Mouse (Mus musculus) neural tube, embryonic 11.5 days (tissue): Measurements from ENCODE around the gene Inafm2. TPM values are rescaled to one million over a fixed set of nuclear protein-coding genes. Genes with fewer than 3 reads are reported as not detected.

Experiments
- ATAC-seq: fragments of 200-750 bp; cut with Nextera tagmentation; 2 replicates; pipeline ENCODE4 v1.8.0; 2017; ENCODE audit warnings: moderate number of reproducible peaks, mild to moderate bottlenecking, moderate TSS enrichment, moderate library complexity; ENCODE audit not compliant: insufficient read depth, low FRiP score, low TSS enrichment
- DNase-seq: peaks from one replicate; pipeline ENCODE4 v3.0.0-alpha.2; 2015; ENCODE audit warnings: low spot score
- H3K27ac ChIP-seq: fragments of 300-500 bp; sonication (generic); 2 replicates; pipeline ENCODE4 v1.5.1; 2014; ENCODE audit warnings: low read depth, mild to moderate bottlenecking, low read length
- H3K27me3 ChIP-seq: fragments of 300-500 bp; sonication (generic); 2 replicates; pipeline ENCODE4 v1.6.1; 2014; ENCODE audit warnings: mild to moderate bottlenecking, low read length, mixed read lengths; ENCODE audit not compliant: control insufficient read depth, insufficient read depth
- H3K36me3 ChIP-seq: fragments of 300-500 bp; sonication (generic); 2 replicates; pipeline ENCODE4 v1.6.1; 2014; ENCODE audit warnings: mild to moderate bottlenecking, low read length, moderate library complexity, mixed read lengths; ENCODE audit not compliant: control insufficient read depth, insufficient read depth
- H3K4me1 ChIP-seq: fragments of 300-500 bp; sonication (generic); 2 replicates; pipeline ENCODE4 v1.6.1; 2014; ENCODE audit warnings: low read length, mixed read lengths; ENCODE audit not compliant: control insufficient read depth, insufficient read depth
- H3K4me2 ChIP-seq: fragments of 300-500 bp; sonication (generic); 2 replicates; pipeline ENCODE4 v1.6.1; 2014; ENCODE audit warnings: low read depth, mild to moderate bottlenecking, moderate library complexity
- H3K4me3 ChIP-seq: fragments of 300-500 bp; sonication (generic); 2 replicates; pipeline ENCODE4 v1.5.1; 2014; ENCODE audit warnings: low read depth, low read length
- H3K9ac ChIP-seq: fragments of 300-500 bp; sonication (generic); 2 replicates; pipeline ENCODE4 v1.6.1; 2014; ENCODE audit warnings: mild to moderate bottlenecking, low read length
- H3K9me3 ChIP-seq: fragments of 300-500 bp; sonication (generic); 2 replicates; pipeline ENCODE4 v1.6.1; 2016; ENCODE audit warnings: low read length; ENCODE audit not compliant: control insufficient read depth
- WGBS: fragments of 180-500 bp; shearing (Covaris S2); extraction: QIAGEN DNeasy Blood & Tissue Kit; methylation state at CpG from one replicate; pipeline ENCODE4 v1.1.7; 2014; 5-methylcytosine and 5-hydroxymethylcytosine counted together
- polyA plus RNA-seq: library from polyadenylated mRNA; unstranded; fragments of >200 nt; fragmentation: Nextera tagmentation; extraction: Ambion mirVana; gene quantifications from 2 replicates; pipeline ENCODE4 v1.2.1, GENCODE M21; 2014

The Inafm2 gene
- polyA plus RNA-seq, 1 experiment from 2014 or later = 29.2 TPM

GRCm38 (mm10) chr2:118779504-118780480 lies 34.2 kb downstream of the Inafm2 start, which contains the start of gene Disp2:
Gene Disp2, plus strand, starts transcription at chr2:118779719.
- Histone ChIP-seq H3K36me3 (no peaks in the 10 kb centered on the region), H3K27me3 (0 out of 2 replicates have a peak, but pooled peaks cover 4% of the 10 kb centered on the region), H3K9me3 (no peaks in the 10 kb centered on the region), H3K4me3 (peak within 1 kb of the TSS; percentile 32), H3K4me1 (peaks cover 8% of the 10 kb centered on the region), H3K27ac (peak within 1 kb of the TSS; percentile 34; the same call in 1 of the 2 replicates), H3K9ac (peak within 1 kb of the TSS; percentile 54), H3K4me2 (peak within 1 kb of the TSS; percentile 50)
- ATAC-seq (peak; percentile 86), DNase-seq (peak; percentile 96)
- 12% methylated on average over 39 of the region's 39 CpGs for WGBS

- Histone ChIP-seq H3K36me3 (no peaks in the 10 kb centered on the region), H3K9ac (no peak overlapping the region), H3K27ac (no peak overlapping the region), H3K27me3 (0 out of 2 replicates have a peak, but pooled peaks cover 4% of the 10 kb centered on the region), H3K4me2 (no peak overlapping the region), H3K4me1 (peaks cover 8% of the 10 kb centered on the region), H3K4me3 (no peak overlapping the region), H3K9me3 (no peaks in the 10 kb centered on the region)
- ATAC-seq (no peak), DNase-seq (no peak)
- whole genome bisulfite sequencing = 47% methylated on average over 1 of the region's 1 CpGs
Measured at GRCm38 (mm10) chr2:118781115-118781514, 35.6 kb downstream of the Inafm2 start.

- no peak for ATAC-seq
Measured at GRCm38 (mm10) chr2:118782303-118782702, 36.7 kb downstream of the Inafm2 start.

GRCm38 (mm10) chr2:118783093-118783492 lies 37.5 kb downstream of the Inafm2 start:
- 70% methylated on average over 5 of the region's 5 CpGs for WGBS
- H3K27ac ChIP-seq = no peak overlapping the region
- no peak for ATAC-seq
- H3K9ac ChIP-seq = no peak overlapping the region
- no peak overlapping the region for H3K4me2 ChIP-seq
- 0 out of 2 replicates have a peak, but pooled peaks cover 4% of the 10 kb centered on the region for H3K27me3 ChIP-seq
- no peaks in the 10 kb centered on the region for H3K9me3 ChIP-seq
- H3K36me3 ChIP-seq = no peaks in the 10 kb centered on the region
- DNase-seq = no peak
- no peak overlapping the region for H3K4me3 ChIP-seq
- H3K4me1 ChIP-seq = peaks cover 8% of the 10 kb centered on the region

More at GRCm38 (mm10) chr2:118782303-118782702, 36.7 kb downstream of the Inafm2 start:
- Histone ChIP-seq H3K9ac (no peak overlapping the region), H3K4me2 (no peak overlapping the region), H3K36me3 (no peaks in the 10 kb centered on the region), H3K27me3 (0 out of 2 replicates have a peak, but pooled peaks cover 4% of the 10 kb centered on the region), H3K4me3 (no peak overlapping the region), H3K27ac (no peak overlapping the region), H3K9me3 (no peaks in the 10 kb centered on the region), H3K4me1 (peaks cover 8% of the 10 kb centered on the region)
- 79% methylated on average over 4 of the region's 4 CpGs for WGBS
- DNase-seq = no peak

GRCm38 (mm10) chr2:118783663-118784062 lies 38.1 kb downstream of the Inafm2 start:
- H3K9me3 ChIP-seq = no peaks in the 10 kb centered on the region
- peaks cover 8% of the 10 kb centered on the region for H3K4me1 ChIP-seq
- no peaks in the 10 kb centered on the region for H3K36me3 ChIP-seq
- no peak overlapping the region for H3K4me2 ChIP-seq
- no peak overlapping the region for H3K4me3 ChIP-seq
- H3K27ac ChIP-seq = no peak overlapping the region
- H3K27me3 ChIP-seq = 0 out of 2 replicates have a peak, but pooled peaks cover 4% of the 10 kb centered on the region
- DNase-seq (no peak), ATAC-seq (no peak)
- no peak overlapping the region for H3K9ac ChIP-seq
- 88% methylated on average over 7 of the region's 7 CpGs for WGBS

GRCm38 (mm10) chr2:118786525-118786924 lies 41.0 kb downstream of the Inafm2 start:
- Histone ChIP-seq H3K4me3 (no peak overlapping the region), H3K4me1 (no peaks in the 10 kb centered on the region), H3K4me2 (no peak overlapping the region), H3K27ac (no peak overlapping the region), H3K36me3 (no peaks in the 10 kb centered on the region), H3K9me3 (no peaks in the 10 kb centered on the region), H3K9ac (no peak overlapping the region), H3K27me3 (no peaks in the 10 kb centered on the region)
- 94% methylated on average over 5 of the region's 5 CpGs for WGBS
- DNase-seq (no peak), ATAC-seq (no peak)

GRCm38 (mm10) chr2:118789501-118789900 lies 43.9 kb downstream of the Inafm2 start:
- Histone ChIP-seq H3K4me1 (no peaks in the 10 kb centered on the region), H3K9ac (no peak overlapping the region), H3K27ac (no peak overlapping the region), H3K4me3 (no peak overlapping the region), H3K9me3 (no peaks in the 10 kb centered on the region), H3K27me3 (no peaks in the 10 kb centered on the region), H3K36me3 (no peaks in the 10 kb centered on the region), H3K4me2 (no peak overlapping the region)
- ATAC-seq = no peak
- 90% methylated on average over 11 of the region's 11 CpGs for WGBS
- no peak for DNase-seq

GRCm38 (mm10) chr2:118790221-118790550 lies 44.6 kb downstream of the Inafm2 start:
- no peaks in the 10 kb centered on the region for H3K27me3 ChIP-seq
- peak; percentile 45; the same call in 1 of the 2 replicates for ATAC-seq
- H3K9ac ChIP-seq = no peak overlapping the region
- H3K27ac ChIP-seq = no peak overlapping the region
- no peaks in the 10 kb centered on the region for H3K36me3 ChIP-seq
- 60% methylated on average over 12 of the region's 12 CpGs for WGBS
- no peaks in the 10 kb centered on the region for H3K9me3 ChIP-seq
- H3K4me1 ChIP-seq = no peaks in the 10 kb centered on the region
- no peak for DNase-seq
- H3K4me3 ChIP-seq = no peak overlapping the region
- H3K4me2 ChIP-seq = peak overlapping the region; percentile 3; the same call in 1 of the 2 replicates
